Mouse (Mus musculus) embryonic fibroblast, embryonic 13.5 days (primary cell): ENCODE measurements at regions not wholly inside any gene's neighbourhood (a gene's known extent, or its start where the extent isn't known, plus 50 kb on each side); places are given as distances from the start of the nearest gene placed in this dataset.
A peak's percentile ranks its signal among the peaks of the same experiment; 100 is the strongest.

Experiments
- H3K27ac ChIP-seq: 2 replicates; pipeline ENCODE4 v1.5.1; 2012; ENCODE audit warnings: low read length, control low read depth, inconsistent platforms; ENCODE audit not compliant: insufficient read depth
- H3K4me1 ChIP-seq: 2 replicates; pipeline ENCODE4 v1.6.1; 2011; ENCODE audit warnings: low read length; ENCODE audit not compliant: control insufficient read depth, insufficient read depth
- H3K4me3 ChIP-seq: 2 replicates; pipeline ENCODE4 v1.5.1; 2011; ENCODE audit warnings: mild to moderate bottlenecking, control low read depth, low read length; ENCODE audit not compliant: insufficient read depth
- CTCF ChIP-seq: IDR thresholded peaks from 2 replicates; pipeline ENCODE4 v1.5.1; 2011; ENCODE audit warnings: mild to moderate bottlenecking, control low read depth, low read length, moderate library complexity, borderline replicate concordance; ENCODE audit not compliant: insufficient read depth
- POLR2A ChIP-seq: IDR thresholded peaks from 2 replicates; pipeline ENCODE4 v1.6.1; 2011; ENCODE audit warnings: low read depth, mild to moderate bottlenecking, control low read depth, low read length, moderate library complexity

GRCm38 (mm10) chr1:193590301-193590829 is 220.3 kb upstream of the Camk1g start:
- Histone ChIP-seq H3K4me3 (no peak overlapping the region), H3K4me1 (peaks cover 2% of the 10 kb centered on the region; the same call in 1 of the 2 replicates), H3K27ac (no peak overlapping the region)
- TF ChIP-seq POLR2A (no peak), CTCF (no peak)

- Histone ChIP-seq H3K27ac (no peak overlapping the region), H3K4me3 (no peak overlapping the region), H3K4me1 (peaks cover 2% of the 10 kb centered on the region; the same call in 1 of the 2 replicates)
- TF ChIP-seq POLR2A = no peak
- TF ChIP-seq CTCF = peak; percentile 82; the same call in 1 of the 2 replicates
Observed at GRCm38 (mm10) chr1:193588477-193589464, 218.7 kb upstream of the Camk1g start.

- H3K4me3 ChIP-seq = no peak overlapping the region
- H3K4me1 ChIP-seq = peaks cover 2% of the 10 kb centered on the region; the same call in 1 of the 2 replicates
- no peak overlapping the region for H3K27ac ChIP-seq
- TF ChIP-seq POLR2A (no peak), CTCF (no peak)
Observed at GRCm38 (mm10) chr1:193587317-193587716, 217.2 kb upstream of the Camk1g start.

- peaks cover 2% of the 10 kb centered on the region; the same call in 1 of the 2 replicates for H3K4me1 ChIP-seq
- no peak overlapping the region for H3K4me3 ChIP-seq
- TF ChIP-seq POLR2A (no peak), CTCF (no peak)
- no peak overlapping the region for H3K27ac ChIP-seq
Observed at GRCm38 (mm10) chr1:193586896-193587295, 216.8 kb upstream of the Camk1g start.

- no peak overlapping the region for H3K4me3 ChIP-seq
Observed at GRCm38 (mm10) chr1:193583791-193584190, 213.7 kb upstream of the Camk1g start.

GRCm38 (mm10) chr1:193580393-193580792 is 210.3 kb upstream of the Camk1g start:
- H3K4me3 ChIP-seq = no peak overlapping the region
- H3K4me1 ChIP-seq = peaks cover 2% of the 10 kb centered on the region; the same call in 1 of the 2 replicates
- no peak overlapping the region for H3K27ac ChIP-seq
- TF ChIP-seq CTCF = no peak
- TF ChIP-seq POLR2A = no peak

More at GRCm38 (mm10) chr1:193583791-193584190, 213.7 kb upstream of the Camk1g start:
- H3K27ac ChIP-seq = no peak overlapping the region
- peaks cover 3% of the 10 kb centered on the region for H3K4me1 ChIP-seq
- TF ChIP-seq POLR2A (no peak), CTCF (no peak)

GRCm38 (mm10) chr1:193579671-193580070 is 209.6 kb upstream of the Camk1g start:
- peaks cover 2% of the 10 kb centered on the region; the same call in 1 of the 2 replicates for H3K4me1 ChIP-seq
- H3K4me3 ChIP-seq = no peak overlapping the region
- no peak overlapping the region for H3K27ac ChIP-seq
- TF ChIP-seq CTCF (no peak), POLR2A (no peak)

GRCm38 (mm10) chr1:193578661-193579175 is 208.6 kb upstream of the Camk1g start:
- Histone ChIP-seq H3K27ac (no peak overlapping the region), H3K4me3 (no peak overlapping the region), H3K4me1 (peaks cover 2% of the 10 kb centered on the region; the same call in 1 of the 2 replicates)
- TF ChIP-seq CTCF (no peak), POLR2A (no peak)

- H3K4me3 ChIP-seq = no peak overlapping the region
- TF ChIP-seq POLR2A (no peak), CTCF (no peak)
- H3K27ac ChIP-seq = no peak overlapping the region
- peaks cover 2% of the 10 kb centered on the region; the same call in 1 of the 2 replicates for H3K4me1 ChIP-seq
Observed at GRCm38 (mm10) chr1:193577821-193578220, 207.7 kb upstream of the Camk1g start.
